Mouse (Mus musculus): ENCODE measurements around the gene Ccdc89.

Ccdc89 gene

DNA sequence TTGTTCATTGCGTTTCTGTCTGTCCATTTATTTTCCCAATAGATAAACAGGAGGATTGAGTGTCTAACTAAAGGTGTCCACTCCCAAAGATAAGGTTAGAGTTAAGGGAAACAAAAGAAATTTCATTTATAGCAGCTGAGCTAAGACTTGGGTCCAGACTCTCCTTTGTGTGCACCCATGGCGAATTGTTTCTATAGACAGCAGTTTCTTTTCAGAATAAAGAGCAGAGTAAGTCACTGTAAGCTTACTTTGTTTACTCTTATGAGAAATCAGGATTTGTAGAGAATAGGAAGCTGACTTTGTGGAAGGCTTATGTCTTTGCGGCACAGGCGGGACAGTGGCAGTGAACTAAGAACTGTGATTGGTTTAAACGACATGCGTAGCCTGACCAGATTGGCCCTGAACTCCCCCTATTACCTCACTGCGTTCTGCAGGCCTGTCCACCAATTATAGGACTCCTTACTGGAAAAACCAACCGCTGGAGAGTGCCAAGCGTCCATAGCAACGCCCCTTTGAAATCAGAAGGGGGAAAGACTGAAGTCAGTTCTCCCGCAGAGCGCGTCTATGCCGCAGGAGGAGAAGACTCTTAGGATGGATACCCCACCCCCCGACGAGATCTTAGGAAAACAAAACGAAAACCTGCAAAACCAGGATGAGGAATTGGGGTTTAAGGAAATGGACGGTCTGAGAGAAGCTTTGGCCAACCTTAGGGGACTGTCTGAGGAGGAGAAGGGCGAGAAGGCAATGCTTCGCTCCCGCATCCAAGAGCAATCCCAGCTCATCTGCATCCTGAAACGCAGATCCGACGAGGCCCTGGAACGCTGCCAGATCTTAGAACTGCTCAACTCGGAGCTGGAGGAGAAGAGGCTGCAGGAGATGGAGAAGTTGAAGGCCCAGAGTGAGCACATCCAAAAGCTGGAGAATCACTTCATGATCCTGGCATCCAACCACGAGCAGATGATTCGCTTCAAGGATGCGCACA is at the start of gene Ccdc89:
Gene Ccdc89 (plus strand): TSS at position 558 of the 982 bp plus-strand sequence.
- no peak for DNase-seq (ENCODE audit: low spot score)

- no peak for DNase-seq (ENCODE audit: low spot score)
Measured at GRCm38 (mm10) chr7:90384411-90384810, 42.0 kb upstream of the Ccdc89 start.

DNA sequence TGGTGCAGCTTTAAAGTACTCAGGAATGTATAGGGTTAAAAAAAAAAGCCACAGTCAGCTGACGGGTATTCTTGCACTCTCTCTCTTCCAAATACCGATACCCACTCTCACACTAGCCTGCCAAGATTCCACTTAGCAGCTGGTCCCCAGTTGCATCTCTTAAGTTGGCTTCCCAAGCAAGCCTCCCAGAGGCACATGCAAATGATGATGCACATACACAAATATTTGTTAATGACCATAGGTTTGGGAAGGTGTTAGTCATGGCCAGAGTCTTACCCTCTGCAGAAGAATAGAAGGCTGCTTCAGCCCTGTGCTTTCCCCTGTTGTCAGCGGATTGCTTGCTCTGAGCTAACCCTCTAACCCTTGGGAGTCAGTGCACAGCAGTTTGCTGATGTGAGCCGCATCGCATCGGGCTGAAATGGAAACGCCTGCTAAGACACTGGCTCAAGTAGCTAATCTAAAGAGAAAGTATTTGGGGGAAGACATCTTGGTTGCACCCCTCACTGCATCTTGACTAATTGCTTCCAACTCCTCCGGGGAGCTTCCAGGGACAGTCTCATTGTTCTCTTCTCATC is 39.4 kb upstream of the Ccdc89 start:
- no peak for DNase-seq (ENCODE audit: low spot score)

DNA sequence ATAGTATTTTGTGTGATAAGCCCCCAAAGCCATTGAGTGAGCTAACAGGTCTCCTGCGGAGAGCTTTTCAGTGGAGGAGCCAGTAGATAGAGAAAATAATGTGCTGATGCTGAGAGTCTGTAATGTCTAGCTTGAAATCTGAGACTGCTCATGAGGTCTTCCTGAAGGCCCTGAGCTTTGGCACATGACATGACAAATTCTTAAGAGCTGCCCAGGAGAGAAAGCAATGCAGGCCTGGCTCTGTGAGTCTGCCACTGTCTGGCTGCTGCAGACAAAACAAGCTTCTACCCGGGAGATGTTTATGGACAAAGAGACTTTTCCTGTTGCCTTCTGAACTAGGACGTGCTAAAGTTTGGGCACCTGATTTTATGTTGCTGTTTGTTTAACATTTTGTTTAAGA is 36.6 kb upstream of the Ccdc89 start:
- DNase-seq (ENCODE audit: low spot score) = no peak

DNA sequence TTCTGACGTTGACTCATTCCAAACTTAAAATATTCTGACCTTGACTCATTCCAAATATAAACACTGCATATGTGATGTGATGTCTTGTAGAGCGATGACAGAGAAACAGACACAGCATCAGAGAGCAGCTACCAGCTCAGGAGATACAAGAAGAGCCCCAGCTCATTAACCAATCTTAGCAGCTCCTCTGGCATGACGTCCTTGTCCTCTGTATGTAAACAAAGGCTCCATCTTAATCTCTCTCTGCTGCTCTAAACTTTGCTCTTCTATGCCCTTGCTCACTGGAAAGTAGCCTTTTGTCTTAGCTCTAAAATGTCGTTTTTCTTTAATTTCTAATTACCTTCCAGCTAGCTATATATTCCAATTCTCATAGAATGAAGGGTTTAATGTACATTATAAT is 31.3 kb upstream of the Ccdc89 start:
- no peak for DNase-seq (ENCODE audit: low spot score)

- no peak for DNase-seq (ENCODE audit: low spot score)
Measured at GRCm38 (mm10) chr7:90395928-90396327, 30.4 kb upstream of the Ccdc89 start.

GRCm38 (mm10) chr7:90409934-90410333 is 16.4 kb upstream of the Ccdc89 start:
- DNase-seq (ENCODE audit: low spot score) = peak; percentile 11

DNA sequence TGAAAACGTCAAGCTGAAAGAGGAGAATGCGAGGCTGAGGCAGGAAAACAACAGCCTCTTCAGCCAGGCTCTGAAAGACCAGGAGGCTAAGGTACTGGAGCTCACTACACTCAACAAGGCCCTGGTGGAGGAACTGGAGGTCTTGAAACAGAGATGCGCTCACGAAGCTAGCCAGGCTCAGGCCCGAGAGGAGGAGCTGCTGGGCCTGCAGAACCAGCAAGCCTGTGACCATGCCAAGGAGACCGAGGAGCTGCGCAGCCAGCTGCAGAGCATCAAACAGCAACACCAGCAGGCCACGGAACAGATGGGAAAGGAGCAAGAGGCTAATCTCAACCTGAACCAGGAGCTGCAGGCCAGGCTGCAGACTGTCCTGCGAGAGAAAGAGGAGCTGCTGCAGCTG is 629 bp downstream of the Ccdc89 start:
- DNase-seq (ENCODE audit: low spot score) = no peak

GRCm38 (mm10) chr7:90432221-90432620 is 5.8 kb downstream of the Ccdc89 start:
- no peak for DNase-seq (ENCODE audit: low spot score)

GRCm38 (mm10) chr7:90440044-90440443 is 13.7 kb downstream of the Ccdc89 start:
- no peak for DNase-seq (ENCODE audit: low spot score)

GRCm38 (mm10) chr7:90442070-90442469 is 15.7 kb downstream of the Ccdc89 start:
- no peak for DNase-seq (ENCODE audit: low spot score)

- peak; percentile 91 for DNase-seq (ENCODE audit: low spot score)
Measured at GRCm38 (mm10) chr7:90442518-90443080, 16.2 kb downstream of the Ccdc89 start, which contains the start of gene Crebzf. TSS of gene Crebzf (plus strand) at chr7:90442729.

GRCm38 (mm10) chr7:90443101-90444091 is 17.0 kb downstream of the Ccdc89 start:
- DNase-seq (ENCODE audit: low spot score) = peak; percentile 69

DNA sequence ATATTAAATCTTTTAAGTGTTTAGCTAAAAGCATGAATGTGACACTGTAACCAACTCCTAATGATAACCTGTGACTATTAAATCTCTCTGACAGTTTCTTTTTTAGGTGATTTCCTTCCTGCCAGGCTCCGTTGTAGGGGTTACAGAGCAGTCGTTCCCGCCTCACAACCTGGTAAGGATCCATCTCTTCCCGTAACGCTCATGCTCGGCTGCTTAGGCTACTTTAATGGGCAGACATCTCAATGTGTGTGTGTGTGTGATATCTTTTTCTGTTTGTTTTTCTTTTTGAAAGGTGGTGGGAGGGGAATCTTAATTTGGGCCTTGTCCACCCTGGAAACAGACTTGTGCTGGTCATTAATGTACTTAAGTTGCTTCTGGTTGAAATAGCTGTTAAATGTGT is 17.8 kb downstream of the Ccdc89 start:
- DNase-seq (ENCODE audit: low spot score) = peak; percentile 7

- no peak for DNase-seq (ENCODE audit: low spot score)
Measured at GRCm38 (mm10) chr7:90456149-90456844, 29.9 kb downstream of the Ccdc89 start.

- DNase-seq (ENCODE audit: low spot score) = peak; percentile 54
Measured at GRCm38 (mm10) chr7:90456845-90457468, 30.6 kb downstream of the Ccdc89 start, which contains the start of gene Tmem126a. TSS of gene Tmem126a (minus strand) at chr7:90457229.

GRCm38 (mm10) chr7:90457517-90457916 is 31.1 kb downstream of the Ccdc89 start:
- DNase-seq (ENCODE audit: low spot score) = no peak

DNA sequence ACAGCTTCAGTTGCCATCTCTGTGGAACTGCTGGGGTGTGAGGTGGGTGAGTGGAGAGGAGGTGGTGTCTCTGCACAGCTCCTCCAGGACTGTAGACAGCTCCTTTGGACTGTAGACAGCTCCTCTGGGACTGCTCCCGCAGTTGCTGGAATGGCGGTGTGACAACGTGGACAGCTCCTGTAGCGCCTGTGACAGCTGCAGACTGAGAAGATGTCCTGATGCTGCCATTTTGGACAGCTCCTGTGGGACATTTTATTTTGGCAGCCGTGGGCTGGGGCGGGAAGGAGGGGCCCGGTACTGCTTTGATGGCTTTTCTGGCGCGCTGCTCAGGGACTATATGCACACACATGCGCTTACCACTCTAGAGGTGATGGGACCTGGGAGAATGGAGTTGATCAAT is 34.0 kb downstream of the Ccdc89 start:
- DNase-seq (ENCODE audit: low spot score) = no peak

GRCm38 (mm10) chr7:90460930-90461329 is 34.6 kb downstream of the Ccdc89 start:
- DNase-seq (ENCODE audit: low spot score) = peak; percentile 15

DNA sequence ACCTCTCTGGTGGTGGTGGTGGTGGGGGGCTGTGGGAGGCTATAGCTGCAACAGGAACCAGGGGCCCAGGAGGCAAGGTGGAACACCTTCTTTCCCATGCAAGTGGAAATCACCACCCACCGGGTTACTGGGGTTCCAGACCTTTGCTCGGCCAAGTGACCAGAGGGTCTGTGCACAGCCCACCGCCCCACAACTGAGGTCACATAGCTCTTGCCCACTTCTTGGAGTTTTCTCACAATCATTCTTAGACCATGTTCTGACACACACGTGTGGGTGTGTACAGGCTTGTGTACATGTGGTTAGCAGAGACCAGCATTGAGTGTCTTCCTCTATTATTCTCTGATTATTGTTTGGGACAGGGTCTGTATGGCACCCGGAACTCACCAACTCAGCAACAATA is 35.1 kb downstream of the Ccdc89 start:
- no peak for DNase-seq (ENCODE audit: low spot score)

Data from spleen, adult 12 weeks (tissue).